Mouse (Mus musculus) adipose tissue, adult 10 weeks (tissue): ENCODE measurements around the gene Ssxb9. TPM values are rescaled to one million over a fixed set of nuclear protein-coding genes. Genes with fewer than 3 reads are reported as not detected.

Source experiments
- polyA plus RNA-seq: library from polyadenylated mRNA; stranded (reverse); fragments of 350-450 nt; fragmentation: Illumina TruSeq; extraction: RNeasy Lipid Tissue Mini Kit (QIAGEN cat#74804); gene quantifications from one replicate; pipeline ENCODE4 v1.2.3, GENCODE M21; 2014; ENCODE audit warnings: low read depth, low replicate concordance

The Ssxb9 gene
- polyA plus RNA-seq = not detected

DNA sequence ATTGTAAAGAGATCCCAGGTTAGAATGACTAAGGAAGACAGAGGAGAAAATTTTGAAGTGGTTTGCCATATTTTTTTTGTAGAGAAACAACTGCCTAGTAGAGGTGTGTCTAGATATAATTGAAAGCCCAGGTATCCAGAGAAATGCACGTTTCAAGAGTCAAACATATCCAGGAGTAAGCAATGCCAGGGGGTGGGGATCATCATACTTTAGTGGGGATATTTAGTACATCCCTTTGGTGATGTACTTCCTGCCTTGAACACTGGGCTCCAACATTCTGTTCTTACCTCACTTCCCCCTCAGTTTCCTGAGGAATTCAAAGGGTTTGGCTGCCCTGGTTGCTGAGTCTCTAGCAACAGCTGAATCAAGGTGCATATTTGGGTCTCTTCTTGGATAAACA is at the start of gene Ssxb9:
Ssxb9 (plus strand) TSS at position 301 of the 400 bp plus-strand sequence.

GRCm38 (mm10) chrX:8327124-8327523 is 39.7 kb upstream of the Ssxb9 start, which contains the start of gene Ssxb10:
Gene Ssxb10 (plus strand): TSS chrX:8327424.

DNA sequence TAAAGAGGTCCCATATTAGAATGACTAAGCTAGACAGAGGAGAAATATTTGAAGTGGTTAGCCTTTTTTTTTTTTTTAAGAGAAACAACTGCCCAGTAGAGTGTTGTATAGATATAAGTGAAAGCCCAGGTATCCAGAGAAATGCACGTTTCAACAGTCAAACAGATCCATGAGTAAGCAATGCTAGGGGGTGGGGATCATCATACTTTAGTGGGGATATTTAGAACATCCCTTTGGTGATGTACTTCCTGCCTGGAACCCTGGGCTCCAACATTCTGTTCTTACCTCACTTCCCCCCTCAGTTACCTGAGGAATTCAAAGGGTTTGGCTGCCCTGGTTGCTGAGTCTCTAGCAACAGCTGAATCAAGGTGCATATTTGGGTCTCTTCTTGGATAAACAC is 46.2 kb downstream of the Ssxb9 start, which contains the start of gene Ssxb1:
Ssxb1 (plus strand) TSS at position 301 of the 400 bp plus-strand sequence.

Other genes with a start within 250 kb of the Ssxb9 start
- gene Wdr13, start 234.1 kb upstream of the Ssxb9 start, polyA plus RNA-seq = 50.3 TPM
- gene Rbm3, start 221.1 kb upstream of the Ssxb9 start, polyA plus RNA-seq = 373 TPM
- gene Tbc1d25, start 190.8 kb upstream of the Ssxb9 start, polyA plus RNA-seq = 6.0 TPM
- gene Ebp, start 173.5 kb upstream of the Ssxb9 start, polyA plus RNA-seq = 62.2 TPM
- gene Porcn, start 160.5 kb upstream of the Ssxb9 start, polyA plus RNA-seq = 15.1 TPM
- 26.9 TPM for gene Ftsj1, start 114.6 kb upstream of the Ssxb9 start, polyA plus RNA-seq
- gene Slc38a5, start 95.8 kb upstream of the Ssxb9 start, polyA plus RNA-seq = 1,544 TPM
- gene Ssxb10, start 39.6 kb upstream of the Ssxb9 start, polyA plus RNA-seq = not detected
- not detected for gene Ssxb1, start 46.3 kb downstream of the Ssxb9 start, polyA plus RNA-seq
- not detected for gene Ssxb2, start 94.7 kb downstream of the Ssxb9 start, polyA plus RNA-seq
- gene Gm14459, start 158.0 kb downstream of the Ssxb9 start, polyA plus RNA-seq = not detected
- not detected for gene Ssxb6, start 181.3 kb downstream of the Ssxb9 start, polyA plus RNA-seq
- not detected for gene Ssxb3, start 224.8 kb downstream of the Ssxb9 start, polyA plus RNA-seq